Mouse (Mus musculus) midbrain, embryonic 15.5 days (tissue): ENCODE results near the gene Avpi1. TPM values are rescaled to one million over a fixed set of nuclear protein-coding genes. Genes with fewer than 3 reads are reported as not detected.

Source experiments
- ATAC-seq: fragments of 200-750 bp; cut with Nextera tagmentation; replicated peaks from 2 replicates; pipeline ENCODE4 v1.8.0; 2017; ENCODE audit warnings: moderate TSS enrichment
- H3K27ac ChIP-seq: fragments of 300-500 bp; sonication (generic); 2 replicates; pipeline ENCODE4 v1.5.1; 2015; ENCODE audit warnings: mild to moderate bottlenecking, inconsistent platforms
- H3K27me3 ChIP-seq: fragments of 300-500 bp; sonication (generic); replicated peaks from 2 replicates; pipeline ENCODE4 v1.6.1; 2015; ENCODE audit warnings: inconsistent platforms
- H3K36me3 ChIP-seq: fragments of 300-500 bp; sonication (generic); replicated peaks from 2 replicates; pipeline ENCODE4 v1.6.1; 2015; ENCODE audit warnings: inconsistent platforms
- H3K4me1 ChIP-seq: fragments of 300-500 bp; sonication (generic); 2 replicates; pipeline ENCODE4 v1.6.1; 2015; ENCODE audit warnings: inconsistent platforms
- H3K4me2 ChIP-seq: fragments of 300-500 bp; sonication (generic); 2 replicates; pipeline ENCODE4 v1.6.1; 2015; ENCODE audit warnings: inconsistent platforms, mild to moderate bottlenecking, moderate library complexity
- H3K4me3 ChIP-seq: fragments of 300-500 bp; sonication (generic); 2 replicates; pipeline ENCODE4 v1.5.1; 2015; ENCODE audit warnings: mild to moderate bottlenecking, inconsistent platforms
- H3K9ac ChIP-seq: fragments of 300-500 bp; sonication (generic); 2 replicates; pipeline ENCODE4 v1.6.1; 2015; ENCODE audit warnings: mild to moderate bottlenecking, inconsistent platforms
- H3K9me3 ChIP-seq: fragments of 300-500 bp; sonication (generic); 2 replicates; pipeline ENCODE4 v1.6.1; 2016; ENCODE audit warnings: inconsistent platforms
- WGBS: fragments of 180-500 bp; shearing (Covaris S2); methylation state at CpG from one replicate; pipeline ENCODE4 v1.1.7; 2015; ENCODE audit warnings: mixed read lengths; 5-methylcytosine and 5-hydroxymethylcytosine counted together
- polyA plus RNA-seq: library from polyadenylated mRNA; unstranded; fragments of >200 nt; fragmentation: Nextera tagmentation; extraction: Ambion mirVana; gene quantifications from 2 replicates; pipeline ENCODE4 v1.2.1, GENCODE M21; 2015

The Avpi1 gene
- polyA plus RNA-seq, 1 experiment from 2014 or later: 6.3 TPM

- Histone ChIP-seq H3K27me3 (no peaks in the 10 kb centered on the region), H3K36me3 (no peaks in the 10 kb centered on the region), H3K9me3 (no peaks in the 10 kb centered on the region), H3K4me3 (no peak overlapping the region), H3K9ac (no peak overlapping the region), H3K4me2 (no peak overlapping the region), H3K4me1 (no peaks in the 10 kb centered on the region), H3K27ac (no peak overlapping the region)
- WGBS: 70% methylated on average over 12 of the region's 12 CpGs
- ATAC-seq: no peak
Measured at GRCm38 (mm10) chr19:42157493-42158237, 28.8 kb upstream of the Avpi1 start.

- peaks cover 18% of the 10 kb centered on the region for H3K4me1 ChIP-seq
- H3K4me3 ChIP-seq: no peak overlapping the region
- ATAC-seq: peak; percentile 34; the same call in 1 of the 2 replicates
- no peak overlapping the region for H3K4me2 ChIP-seq
- WGBS: 3% methylated on average over 6 of the region's 6 CpGs
- H3K36me3 ChIP-seq: no peaks in the 10 kb centered on the region
- no peak overlapping the region for H3K9ac ChIP-seq
- H3K9me3 ChIP-seq: no peaks in the 10 kb centered on the region
- H3K27ac ChIP-seq: no peak overlapping the region
- H3K27me3 ChIP-seq: peaks cover 18% of the 10 kb centered on the region
Measured at GRCm38 (mm10) chr19:42151990-42152389, 23.1 kb upstream of the Avpi1 start.

- peaks cover 19% of the 10 kb centered on the region for H3K4me1 ChIP-seq
- no peaks in the 10 kb centered on the region for H3K36me3 ChIP-seq
- WGBS: 29% methylated on average over 7 of the region's 7 CpGs
- H3K9ac ChIP-seq: peak overlapping the region; percentile 60; the same call in 1 of the 2 replicates
- H3K4me3 ChIP-seq: peak overlapping the region; percentile 56
- 0 out of 2 replicates have a peak, but pooled peaks have one; percentile 24 for ATAC-seq
- no peaks in the 10 kb centered on the region for H3K9me3 ChIP-seq
- H3K27me3 ChIP-seq: peaks cover 18% of the 10 kb centered on the region
- peak overlapping the region; percentile 85 for H3K4me2 ChIP-seq
- no peak overlapping the region for H3K27ac ChIP-seq
Measured at GRCm38 (mm10) chr19:42148569-42148860, 19.7 kb upstream of the Avpi1 start.

- H3K27me3 ChIP-seq: peaks cover 18% of the 10 kb centered on the region
- under 1% methylated on average over 63 of the region's 63 CpGs for WGBS
- H3K4me3 ChIP-seq: peak overlapping the region; percentile 56
- no peaks in the 10 kb centered on the region for H3K36me3 ChIP-seq
- peak overlapping the region; percentile 85 for H3K4me2 ChIP-seq
- H3K27ac ChIP-seq: peak overlapping the region; percentile 65
- peaks cover 19% of the 10 kb centered on the region for H3K4me1 ChIP-seq
- no peaks in the 10 kb centered on the region for H3K9me3 ChIP-seq
- peak; percentile 56 for ATAC-seq
- peak overlapping the region; percentile 60 for H3K9ac ChIP-seq
Measured at GRCm38 (mm10) chr19:42147769-42148568, 19.1 kb upstream of the Avpi1 start.

- peak within 1 kb of the TSS; percentile 85 for H3K4me2 ChIP-seq
- peaks cover 18% of the 10 kb centered on the region for H3K27me3 ChIP-seq
- WGBS: under 1% methylated on average over 32 of the region's 57 CpGs
- H3K4me3 ChIP-seq: peak within 1 kb of the TSS; percentile 56
- H3K27ac ChIP-seq: peak within 1 kb of the TSS; percentile 65
- ATAC-seq: peak; percentile 38
- H3K4me1 ChIP-seq: peaks cover 19% of the 10 kb centered on the region
- H3K36me3 ChIP-seq: no peaks in the 10 kb centered on the region
- H3K9ac ChIP-seq: peak within 1 kb of the TSS; percentile 60
- H3K9me3 ChIP-seq: no peaks in the 10 kb centered on the region
Measured at GRCm38 (mm10) chr19:42147170-42147768, 18.4 kb upstream of the Avpi1 start, which contains the start of gene Marveld1. TSS of gene Marveld1 (plus strand) at chr19:42147400.

- Histone ChIP-seq H3K9me3 (no peaks in the 10 kb centered on the region), H3K4me2 (no peak overlapping the region)
Measured at GRCm38 (mm10) chr19:42146276-42147010, 17.6 kb upstream of the Avpi1 start.

GRCm38 (mm10) chr19:42145731-42146130 lies 16.9 kb upstream of the Avpi1 start:
- no peak overlapping the region for H3K4me2 ChIP-seq
- H3K36me3 ChIP-seq: no peaks in the 10 kb centered on the region
- no peak overlapping the region for H3K27ac ChIP-seq
- no peak for ATAC-seq
- no peaks in the 10 kb centered on the region for H3K9me3 ChIP-seq
- peaks cover 18% of the 10 kb centered on the region for H3K27me3 ChIP-seq
- 86% methylated on average over 2 of the region's 2 CpGs for WGBS
- no peak overlapping the region for H3K9ac ChIP-seq
- peaks cover 19% of the 10 kb centered on the region for H3K4me1 ChIP-seq
- H3K4me3 ChIP-seq: no peak overlapping the region

More at GRCm38 (mm10) chr19:42146276-42147010, 17.6 kb upstream of the Avpi1 start:
- H3K36me3 ChIP-seq: no peaks in the 10 kb centered on the region
- H3K9ac ChIP-seq: no peak overlapping the region
- WGBS: 94% methylated on average over 9 of the region's 9 CpGs
- H3K27me3 ChIP-seq: peaks cover 18% of the 10 kb centered on the region
- ATAC-seq: no peak; the same call in 1 of the 2 replicates
- peaks cover 19% of the 10 kb centered on the region for H3K4me1 ChIP-seq
- H3K27ac ChIP-seq: no peak overlapping the region
- H3K4me3 ChIP-seq: no peak overlapping the region

GRCm38 (mm10) chr19:42145210-42145609 lies 16.4 kb upstream of the Avpi1 start:
- no peak overlapping the region for H3K27ac ChIP-seq
- peaks cover 19% of the 10 kb centered on the region for H3K4me1 ChIP-seq
- no peak overlapping the region for H3K4me2 ChIP-seq
- H3K9ac ChIP-seq: no peak overlapping the region
- H3K36me3 ChIP-seq: no peaks in the 10 kb centered on the region
- no peak overlapping the region for H3K4me3 ChIP-seq
- ATAC-seq: no peak
- 71% methylated on average over 4 of the region's 4 CpGs for WGBS
- H3K27me3 ChIP-seq: peaks cover 18% of the 10 kb centered on the region
- no peaks in the 10 kb centered on the region for H3K9me3 ChIP-seq

- Histone ChIP-seq H3K4me1 (peaks cover 19% of the 10 kb centered on the region), H3K36me3 (no peaks in the 10 kb centered on the region), H3K27ac (no peak overlapping the region), H3K9ac (no peak overlapping the region), H3K9me3 (no peaks in the 10 kb centered on the region), H3K4me3 (no peak overlapping the region), H3K4me2 (no peak overlapping the region), H3K27me3 (peaks cover 16% of the 10 kb centered on the region)
- 26% methylated on average over 8 of the region's 8 CpGs for WGBS
- ATAC-seq: no peak
Measured at GRCm38 (mm10) chr19:42144541-42145167, 15.8 kb upstream of the Avpi1 start.

- WGBS: 55% methylated on average over 6 of the region's 6 CpGs
- peaks cover 10% of the 10 kb centered on the region for H3K27me3 ChIP-seq
- no peak for ATAC-seq
Measured at GRCm38 (mm10) chr19:42144067-42144466, 15.2 kb upstream of the Avpi1 start.

GRCm38 (mm10) chr19:42142757-42143156 lies 13.9 kb upstream of the Avpi1 start:
- no peak for ATAC-seq
- H3K36me3 ChIP-seq: no peaks in the 10 kb centered on the region
- H3K9me3 ChIP-seq: no peaks in the 10 kb centered on the region
- H3K4me2 ChIP-seq: no peak overlapping the region
- no peaks in the 10 kb centered on the region; the same call in 1 of the 2 replicates for H3K27me3 ChIP-seq
- no peak overlapping the region for H3K27ac ChIP-seq
- H3K4me3 ChIP-seq: no peak overlapping the region
- H3K4me1 ChIP-seq: 0 out of 2 replicates have a peak, but pooled peaks cover 6% of the 10 kb centered on the region
- WGBS: 71% methylated on average over 2 of the region's 2 CpGs
- no peak overlapping the region for H3K9ac ChIP-seq

More at GRCm38 (mm10) chr19:42144067-42144466, 15.2 kb upstream of the Avpi1 start:
- no peaks in the 10 kb centered on the region for H3K36me3 ChIP-seq
- peaks cover 19% of the 10 kb centered on the region for H3K4me1 ChIP-seq
- no peak overlapping the region for H3K4me3 ChIP-seq
- no peak overlapping the region for H3K27ac ChIP-seq
- no peaks in the 10 kb centered on the region for H3K9me3 ChIP-seq
- no peak overlapping the region for H3K9ac ChIP-seq
- no peak overlapping the region for H3K4me2 ChIP-seq
